ENCODE assay signal across 16 mouse cellular contexts in genomic region chr3:145991976-145992730, GRCm38 (mm10). TPM values are rescaled to one million over a fixed set of nuclear protein-coding genes. Genes with fewer than 3 reads are reported as not detected.
DNase-seq lines count a peak whose midpoint lies in the region; ATAC-seq and TF ChIP-seq lines count a peak whose summit lies in the region.
"Had no signal": no experiment of that assay in that cellular context is flagged by ENCODE, and none has a peak within 500 bp of the region (broad histone marks: within the 10 kb centered on the region; RNA-seq: fewer than 3 reads in every experiment).

No protein-coding gene starts in this region.

- no peaks in the 10 kb centered on the region for H3K9me3 ChIP-seq in kidney, embryonic 15.5 days (replicated peaks)
- H3K9me3 ChIP-seq: hindbrain, embryonic 13.5 days; midbrain, embryonic 15.5 days had no signal

- H3K4me2 ChIP-seq in kidney, embryonic 15.5 days: no peak overlapping the region
- H3K4me2 ChIP-seq: hindbrain, embryonic 13.5 days; midbrain, embryonic 15.5 days had no signal

- intact Hi-C loops in heart, adult 2 months (cut with DNase I): no loop called here
- intact Hi-C loops in heart, postnatal 36 days (cut with DNase I): no loop called here

- H3K4me1 ChIP-seq in heart, adult 2 months (ENCODE audit: control insufficient read depth, insufficient read depth, low read length): no peaks in the 10 kb centered on the region; the same call in none of the 2 replicates
- peaks cover 46% of the 10 kb centered on the region for H3K4me1 ChIP-seq in kidney, embryonic 15.5 days

- peak overlapping the region; percentile 18; the same call in 1 of the 2 replicates for H3K4me3 ChIP-seq in heart, adult 2 months
- no peak overlapping the region for H3K4me3 ChIP-seq in kidney, embryonic 15.5 days (replicated peaks)
- H3K4me3 ChIP-seq: hindbrain, embryonic 13.5 days; midbrain, embryonic 15.5 days had no signal

- H3K27me3 ChIP-seq in heart, adult 2 months (ENCODE audit: control insufficient read depth, insufficient read depth, low read length): no peaks in the 10 kb centered on the region
- H3K27me3 ChIP-seq in kidney, embryonic 15.5 days: 0 out of 2 replicates have a peak, but pooled peaks cover 6% of the 10 kb centered on the region

- H3K27ac ChIP-seq in heart, adult 2 months: peak overlapping the region; percentile 31; the same call in 1 of the 2 replicates
- H3K27ac ChIP-seq in kidney, embryonic 15.5 days: no peak overlapping the region
- H3K27ac ChIP-seq: hindbrain, embryonic 13.5 days; midbrain, embryonic 15.5 days had no signal

- H3K79me2 ChIP-seq in heart, adult 2 months (replicated peaks; ENCODE audit: control insufficient read depth, insufficient read depth, low read length): no peaks in the 10 kb centered on the region

- ATAC-seq in kidney, embryonic 15.5 days (replicated peaks; ENCODE audit: low FRiP score): no peak
- no peak for ATAC-seq in activated CD4-positive, CD25-positive, alpha-beta regulatory T cell, adult 4 months
- ATAC-seq: forebrain, postnatal 0 days; midbrain, embryonic 15.5 days had no signal

- no peak for TF ChIP-seq EP300 in heart, adult 2 months (IDR thresholded peaks at IDR 0.05; ENCODE audit: insufficient read depth, low read depth, low read length)

- TF ChIP-seq POLR2A in heart, adult 2 months (IDR thresholded peaks at IDR 0.05; ENCODE audit: insufficient read depth, low read depth, low read length): no peak

- no peak for DNase-seq in heart, adult 2 months
- no peak for DNase-seq in heart, postnatal 36 days
- peak; percentile 45 for DNase-seq in kidney, adult 18-20 months
- peak; percentile 58 for DNase-seq in adipocyte (ENCODE audit: low spot score)
- peak; percentile 23 for DNase-seq in kidney, postnatal 10 days
- DNase-seq: cerebellum, adult 11 months; cerebellum, postnatal 25 days; forebrain, postnatal 0 days; gastrocnemius, postnatal 10 days; left cerebral cortex, postnatal 4 days; right cerebral cortex, postnatal 14 days; thymus, postnatal 36 days had no signal

- TF ChIP-seq CTCF in heart, adult 2 months (IDR thresholded peaks at IDR 0.05): no peak

- no peak overlapping the region for H3K9ac ChIP-seq in heart, adult 2 months (ENCODE audit: low read depth, low read length)
- H3K9ac ChIP-seq in kidney, embryonic 15.5 days: no peak overlapping the region
- H3K9ac ChIP-seq: forebrain, postnatal 0 days; hindbrain, embryonic 13.5 days; midbrain, embryonic 15.5 days had no signal

- no peaks in the 10 kb centered on the region; the same call in 1 of the 2 replicates for H3K36me3 ChIP-seq in heart, adult 2 months (ENCODE audit: control insufficient read depth, insufficient read depth, low read length)
- no peaks in the 10 kb centered on the region for H3K36me3 ChIP-seq in kidney, embryonic 15.5 days
- H3K36me3 ChIP-seq: hindbrain, embryonic 13.5 days; midbrain, embryonic 15.5 days had no signal

- 58% methylated on average over 10 of the region's 10 CpGs for WGBS in heart, adult 2 months
- 87% methylated on average over 10 of the region's 10 CpGs for WGBS in kidney, embryonic 15.5 days

RNA-seq across cellular contexts. Expression of gene Syde2, which starts 4.5 kb away (rescaled TPM):
- total RNA-seq in heart, adult 2 months (2021): 10 to 100 TPM; 13.8 to 15.8 TPM
- polyA plus RNA-seq in heart, adult 2 months (2012; rRNA removed): 7.5 and 13.4 TPM in 2 replicates
- 10 to 100 TPM; 13.8 to 18.6 TPM for total RNA-seq in heart, postnatal 36 days (2021)
- 1.4 and 1.8 TPM in 2 replicates for polyA plus RNA-seq in kidney, embryonic 15.5 days (2015; fragmentation: Nextera tagmentation; extraction: Ambion mirVana)
- polyA plus RNA-seq in activated CD4-positive, CD25-positive, alpha-beta regulatory T cell, adult 4 months (2017; shearing (Covaris generic)): not detected

RNA-seq across cellular contexts. Expression of gene 2410004B18Rik, which starts 54.3 kb away (rescaled TPM):
- 10 to 100 TPM; 17.9 to 20.8 TPM for total RNA-seq in heart, adult 2 months (2021)
- polyA plus RNA-seq in heart, adult 2 months (2012; rRNA removed): 9.0 and 9.2 TPM in 2 replicates
- total RNA-seq in heart, postnatal 36 days (2021): 10 to 100 TPM; 16.0 to 16.6 TPM
- 50.2 and 52.7 TPM in 2 replicates for polyA plus RNA-seq in kidney, embryonic 15.5 days (2015; fragmentation: Nextera tagmentation; extraction: Ambion mirVana)
- polyA plus RNA-seq in activated CD4-positive, CD25-positive, alpha-beta regulatory T cell, adult 4 months (2017; shearing (Covaris generic)): 10 to 100 TPM; 14.2 to 21.6 TPM

Comparison
In these comparisons a context has a peak if more than half of its experiments do, and no peak if none do; other contexts are left out.
1. DNase-seq: peak in kidney, adult 18-20 months (single experiment), adipocyte (single experiment) and kidney, postnatal 10 days (single experiment); none in heart, adult 2 months (0 of 2) and heart, postnatal 36 days (0 of 2).